Mouse (Mus musculus) lung, embryonic 14.5 days (tissue): ENCODE measurements around the gene Atp6v0e2. TPM values are rescaled to one million over a fixed set of nuclear protein-coding genes. Genes with fewer than 3 reads are reported as not detected.
A peak's percentile ranks its signal among the peaks of the same experiment; 100 is the strongest.

Experiments
- ATAC-seq: fragments of 200-750 bp; cut with Nextera tagmentation; 2 replicates; pipeline ENCODE4 v1.8.0; 2017; ENCODE audit warnings: mild to moderate bottlenecking, moderate TSS enrichment, moderate library complexity; ENCODE audit not compliant: insufficient read depth
- DNase-seq: peaks from one replicate; pipeline ENCODE4 v3.0.0-alpha.2; 2015
- H3K27ac ChIP-seq: fragments of 300-500 bp; sonication (generic); 2 replicates; pipeline ENCODE4 v1.5.1; 2014; ENCODE audit warnings: low read depth, mild to moderate bottlenecking, moderate library complexity
- H3K27me3 ChIP-seq: fragments of 300-500 bp; sonication (generic); 2 replicates; pipeline ENCODE4 v1.6.1; 2014; ENCODE audit warnings: low read length, control low read depth; ENCODE audit not compliant: insufficient read depth
- H3K36me3 ChIP-seq: fragments of 300-500 bp; sonication (generic); 2 replicates; pipeline ENCODE4 v1.6.1; 2014; ENCODE audit warnings: control low read depth; ENCODE audit not compliant: insufficient read depth
- H3K4me1 ChIP-seq: fragments of 300-500 bp; sonication (generic); 2 replicates; pipeline ENCODE4 v1.6.1; 2014; ENCODE audit warnings: antibody characterized with exemption, control low read depth; ENCODE audit not compliant: insufficient read depth
- H3K4me2 ChIP-seq: fragments of 300-500 bp; sonication (generic); 2 replicates; pipeline ENCODE4 v1.6.1; 2014; ENCODE audit warnings: mild to moderate bottlenecking
- H3K4me3 ChIP-seq: fragments of 300-500 bp; sonication (generic); 2 replicates; pipeline ENCODE4 v1.5.1; 2014; ENCODE audit warnings: low read depth, low read length
- H3K9ac ChIP-seq: fragments of 300-500 bp; sonication (generic); 2 replicates; pipeline ENCODE4 v1.6.1; 2014
- H3K9me3 ChIP-seq: fragments of 300-500 bp; sonication (generic); 2 replicates; pipeline ENCODE4 v1.6.1; 2016; ENCODE audit warnings: low read depth, low read length, control low read depth
- CTCF ChIP-seq: IDR thresholded peaks from 2 replicates; pipeline ENCODE4 v1.5.1; 2016; ENCODE audit warnings: antibody characterized with exemption, low read depth
- WGBS: fragments of 180-500 bp; shearing (Covaris S2); extraction: QIAGEN DNeasy Blood & Tissue Kit; methylation state at CpG from one replicate; pipeline ENCODE4 v1.1.7; 2014; 5-methylcytosine and 5-hydroxymethylcytosine counted together
- polyA plus RNA-seq: library from polyadenylated mRNA; unstranded; fragments of >200 nt; fragmentation: Nextera tagmentation; extraction: Ambion mirVana; gene quantifications from 2 replicates; pipeline ENCODE4 v1.2.1, GENCODE M21; 2014

The Atp6v0e2 gene
- polyA plus RNA-seq, 1 experiment from 2014 or later: 7.4 TPM

- no peak overlapping the region for H3K4me3 ChIP-seq
- H3K27ac ChIP-seq: no peak overlapping the region
- no peaks in the 10 kb centered on the region for H3K27me3 ChIP-seq
- peaks cover 7% of the 10 kb centered on the region; the same call in 1 of the 2 replicates for H3K4me1 ChIP-seq
- 82% methylated on average over 4 of the region's 4 CpGs for WGBS
- no peaks in the 10 kb centered on the region for H3K9me3 ChIP-seq
- H3K36me3 ChIP-seq: no peaks in the 10 kb centered on the region; the same call in 1 of the 2 replicates
- DNase-seq (no peak), ATAC-seq (no peak)
- no peak overlapping the region for H3K4me2 ChIP-seq
- no peak for TF ChIP-seq CTCF
- H3K9ac ChIP-seq: no peak overlapping the region
Measured at GRCm38 (mm10) chr6:48565693-48566310, 28.4 kb downstream of the Atp6v0e2 start.

GRCm38 (mm10) chr6:48566312-48566711, 28.9 kb downstream of the Atp6v0e2 start:
- 26% methylated on average over 5 of the region's 5 CpGs for WGBS
- H3K36me3 ChIP-seq: no peaks in the 10 kb centered on the region; the same call in 1 of the 2 replicates
- DNase-seq (peak; percentile 75), ATAC-seq (peak; percentile 74)
- peaks cover 7% of the 10 kb centered on the region; the same call in 1 of the 2 replicates for H3K4me1 ChIP-seq
- no peak overlapping the region for H3K4me2 ChIP-seq
- no peak overlapping the region for H3K9ac ChIP-seq
- no peak overlapping the region for H3K4me3 ChIP-seq
- no peaks in the 10 kb centered on the region for H3K9me3 ChIP-seq
- H3K27me3 ChIP-seq: no peaks in the 10 kb centered on the region
- no peak overlapping the region; the same call in 1 of the 2 replicates for H3K27ac ChIP-seq
- TF ChIP-seq CTCF: no peak

GRCm38 (mm10) chr6:48568036-48568984, 30.9 kb downstream of the Atp6v0e2 start:
- peaks cover 18% of the 10 kb centered on the region; the same call in 1 of the 2 replicates for H3K4me1 ChIP-seq

GRCm38 (mm10) chr6:48569065-48569807, 31.8 kb downstream of the Atp6v0e2 start:
- no peak for DNase-seq
- no peaks in the 10 kb centered on the region for H3K36me3 ChIP-seq
- H3K4me3 ChIP-seq: no peak overlapping the region
- TF ChIP-seq CTCF: no peak
- peaks cover 18% of the 10 kb centered on the region; the same call in 1 of the 2 replicates for H3K4me1 ChIP-seq
- no peaks in the 10 kb centered on the region for H3K27me3 ChIP-seq
- H3K9ac ChIP-seq: no peak overlapping the region
- H3K9me3 ChIP-seq: no peaks in the 10 kb centered on the region
- ATAC-seq: no peak
- no peak overlapping the region for H3K27ac ChIP-seq
- 76% methylated on average over 8 of the region's 8 CpGs for WGBS
- H3K4me2 ChIP-seq: no peak overlapping the region

More at GRCm38 (mm10) chr6:48568036-48568984, 30.9 kb downstream of the Atp6v0e2 start:
- Histone ChIP-seq H3K27ac (no peak overlapping the region), H3K9ac (no peak overlapping the region), H3K27me3 (no peaks in the 10 kb centered on the region), H3K9me3 (no peaks in the 10 kb centered on the region), H3K36me3 (no peaks in the 10 kb centered on the region; the same call in 1 of the 2 replicates), H3K4me3 (no peak overlapping the region), H3K4me2 (peak overlapping the region; percentile 33; the same call in 1 of the 2 replicates)
- WGBS: 60% methylated on average over 21 of the region's 21 CpGs
- TF ChIP-seq CTCF: no peak
- DNase-seq (peak; percentile 62), ATAC-seq (peak; percentile 28)

GRCm38 (mm10) chr6:48572014-48572413, 34.6 kb downstream of the Atp6v0e2 start:
- no peak for DNase-seq
- peak overlapping the region; percentile 81; the same call in 1 of the 2 replicates for H3K27ac ChIP-seq
- H3K4me3 ChIP-seq: 0 out of 2 replicates have a peak overlapping the region, but pooled peaks have one; percentile 11
- H3K9me3 ChIP-seq: no peaks in the 10 kb centered on the region
- no peaks in the 10 kb centered on the region for H3K36me3 ChIP-seq
- H3K27me3 ChIP-seq: no peaks in the 10 kb centered on the region
- peak overlapping the region; percentile 43 for H3K4me2 ChIP-seq
- no peak for ATAC-seq
- peaks cover 11% of the 10 kb centered on the region; the same call in 1 of the 2 replicates for H3K4me1 ChIP-seq
- peak overlapping the region; percentile 9; the same call in 1 of the 2 replicates for H3K9ac ChIP-seq
- WGBS: 87% methylated on average over 5 of the region's 5 CpGs
- no peak for TF ChIP-seq CTCF

GRCm38 (mm10) chr6:48572572-48573061, 35.2 kb downstream of the Atp6v0e2 start, which contains the start of gene Rarres2:
Gene Rarres2, minus strand, starts transcription at chr6:48572789.
- Histone ChIP-seq H3K27ac (peak within 1 kb of the TSS; percentile 81), H3K9ac (peak within 1 kb of the TSS; percentile 9; the same call in 1 of the 2 replicates), H3K9me3 (no peaks in the 10 kb centered on the region), H3K36me3 (no peaks in the 10 kb centered on the region), H3K4me3 (0 out of 2 replicates have a peak within 1 kb of the TSS, but pooled peaks have one; percentile 11), H3K4me2 (peak within 1 kb of the TSS; percentile 43), H3K27me3 (no peaks in the 10 kb centered on the region), H3K4me1 (peaks cover 11% of the 10 kb centered on the region; the same call in 1 of the 2 replicates)
- 13% methylated on average over 6 of the region's 6 CpGs for WGBS
- ATAC-seq (peak; percentile 73), DNase-seq (peak; percentile 73)
- TF ChIP-seq CTCF: no peak
